Mouse (Mus musculus): ENCODE results near the gene Btg2. TPM values are rescaled to one million over a fixed set of nuclear protein-coding genes. Genes with fewer than 3 reads are reported as not detected.

Btg2 gene
- polyA plus RNA-seq, 1 experiment: 30.1 TPM

- DNase-seq (ENCODE audit: low read depth): no peak
These were observed 19.2 kb upstream of the Btg2 start for GRCm38 (mm10) chr1:134097956-134098725.

DNA sequence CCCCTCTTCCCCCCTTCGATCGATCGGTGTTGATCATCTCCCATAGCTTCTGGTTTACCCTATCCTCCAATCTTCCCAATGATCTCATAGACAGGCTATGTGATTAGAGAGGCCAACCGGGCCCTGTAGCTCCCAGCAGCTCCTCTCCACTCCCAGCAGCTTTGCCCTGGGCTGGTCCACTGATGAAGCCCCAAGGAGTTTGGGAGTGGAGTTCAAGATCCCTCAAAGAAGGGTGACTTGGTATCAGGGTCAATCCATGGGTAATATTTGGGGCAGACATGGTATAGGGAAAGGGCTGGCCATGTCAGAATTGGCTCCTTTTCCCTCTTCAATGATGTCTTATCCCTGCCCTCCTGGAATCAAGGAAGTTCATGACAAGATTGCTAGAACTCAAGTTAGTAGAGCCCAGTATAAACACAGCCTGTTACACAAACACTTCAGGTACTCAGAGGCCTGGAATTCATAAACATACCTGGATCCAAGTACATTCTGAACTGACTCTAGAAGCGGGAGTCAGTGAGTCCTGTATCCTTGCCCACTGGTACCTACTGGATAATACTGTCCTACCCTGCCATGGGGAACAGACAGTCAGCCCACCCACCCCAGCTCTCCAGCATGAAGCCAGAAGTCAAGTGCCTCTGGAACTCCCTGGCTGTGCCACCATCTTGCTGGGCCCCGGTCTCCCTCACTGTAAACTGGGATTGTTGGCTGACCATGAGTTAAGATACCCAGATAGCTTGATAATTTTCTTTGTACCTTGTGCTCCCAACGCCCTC is 18.3 kb upstream of the Btg2 start:
- no peak for DNase-seq (ENCODE audit: low read depth)

DNA sequence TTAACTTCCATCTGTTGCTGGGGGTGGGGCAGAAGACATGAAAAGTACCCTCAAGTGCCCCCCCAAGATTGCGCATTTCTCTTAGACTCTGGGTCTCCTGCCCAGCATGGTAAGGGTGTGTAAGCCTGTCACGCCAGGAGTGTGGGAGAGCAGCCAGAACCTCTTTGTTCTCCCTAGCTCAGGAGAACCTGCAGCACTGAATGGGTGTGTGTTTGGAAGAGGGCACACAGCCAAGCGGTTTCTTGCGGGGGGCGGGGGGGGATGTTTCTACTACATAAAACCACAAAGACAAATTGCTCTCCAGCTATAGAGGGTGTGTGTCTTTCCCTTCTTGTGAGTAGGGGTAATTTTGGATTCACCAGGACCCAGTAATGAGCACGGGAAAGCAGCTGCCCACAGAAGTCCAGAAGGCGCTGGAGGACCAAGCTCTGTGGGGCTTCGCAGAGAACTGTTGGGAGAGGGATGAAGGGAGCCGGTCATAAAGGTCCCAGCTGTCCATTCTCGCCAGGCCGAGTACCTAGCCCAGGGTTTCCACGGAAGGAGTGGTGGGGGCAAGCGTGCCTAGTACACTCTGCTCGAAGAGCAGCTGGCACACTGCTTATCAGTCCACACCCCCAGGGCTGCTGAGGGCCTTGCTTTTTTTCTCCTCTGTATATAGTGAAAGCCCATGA is 17.5 kb upstream of the Btg2 start:
- DNase-seq (ENCODE audit: low read depth): no peak

- no peak for DNase-seq (ENCODE audit: low read depth)
These were observed 16.8 kb upstream of the Btg2 start for GRCm38 (mm10) chr1:134095721-134096120.

GRCm38 (mm10) chr1:134095033-134095612 is 16.2 kb upstream of the Btg2 start:
- no peak for DNase-seq (ENCODE audit: low read depth)

DNA sequence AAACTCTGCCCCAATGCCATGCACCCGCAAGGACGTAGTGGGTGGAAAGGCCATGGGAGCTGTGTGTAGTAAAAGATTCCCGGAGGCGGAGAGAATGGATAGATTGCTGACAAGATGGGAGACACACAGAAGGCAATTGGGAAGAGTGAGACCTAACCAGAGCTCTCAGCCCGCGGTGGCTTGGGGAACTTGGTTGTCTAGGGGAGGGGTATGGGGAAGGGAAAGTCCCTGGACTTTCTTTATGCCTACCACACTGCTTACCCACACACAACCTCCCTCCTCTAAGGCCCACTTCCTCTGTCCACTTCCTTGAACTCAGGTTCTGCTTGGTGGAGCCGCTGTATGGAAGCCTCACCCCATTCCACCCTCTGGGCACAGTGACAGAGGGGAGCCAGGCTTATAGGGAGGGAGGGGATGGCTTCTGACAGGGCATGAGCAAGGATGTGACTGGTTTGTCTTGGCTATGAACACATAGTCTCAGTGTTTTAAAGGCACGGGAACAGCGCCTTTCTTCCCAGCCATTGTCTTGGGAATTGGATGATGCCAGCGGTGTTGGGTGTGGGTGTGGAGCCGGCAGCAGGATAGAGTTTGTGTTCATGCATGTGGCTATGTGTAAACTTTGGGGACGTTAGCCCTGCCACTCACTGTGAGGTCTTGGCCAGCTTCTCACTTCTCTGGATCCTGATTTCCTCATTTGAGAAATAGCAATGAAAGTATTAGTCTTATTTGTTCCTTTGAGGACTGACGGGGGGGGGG is 15.0 kb upstream of the Btg2 start:
- DNase-seq (ENCODE audit: low read depth): no peak

DNA sequence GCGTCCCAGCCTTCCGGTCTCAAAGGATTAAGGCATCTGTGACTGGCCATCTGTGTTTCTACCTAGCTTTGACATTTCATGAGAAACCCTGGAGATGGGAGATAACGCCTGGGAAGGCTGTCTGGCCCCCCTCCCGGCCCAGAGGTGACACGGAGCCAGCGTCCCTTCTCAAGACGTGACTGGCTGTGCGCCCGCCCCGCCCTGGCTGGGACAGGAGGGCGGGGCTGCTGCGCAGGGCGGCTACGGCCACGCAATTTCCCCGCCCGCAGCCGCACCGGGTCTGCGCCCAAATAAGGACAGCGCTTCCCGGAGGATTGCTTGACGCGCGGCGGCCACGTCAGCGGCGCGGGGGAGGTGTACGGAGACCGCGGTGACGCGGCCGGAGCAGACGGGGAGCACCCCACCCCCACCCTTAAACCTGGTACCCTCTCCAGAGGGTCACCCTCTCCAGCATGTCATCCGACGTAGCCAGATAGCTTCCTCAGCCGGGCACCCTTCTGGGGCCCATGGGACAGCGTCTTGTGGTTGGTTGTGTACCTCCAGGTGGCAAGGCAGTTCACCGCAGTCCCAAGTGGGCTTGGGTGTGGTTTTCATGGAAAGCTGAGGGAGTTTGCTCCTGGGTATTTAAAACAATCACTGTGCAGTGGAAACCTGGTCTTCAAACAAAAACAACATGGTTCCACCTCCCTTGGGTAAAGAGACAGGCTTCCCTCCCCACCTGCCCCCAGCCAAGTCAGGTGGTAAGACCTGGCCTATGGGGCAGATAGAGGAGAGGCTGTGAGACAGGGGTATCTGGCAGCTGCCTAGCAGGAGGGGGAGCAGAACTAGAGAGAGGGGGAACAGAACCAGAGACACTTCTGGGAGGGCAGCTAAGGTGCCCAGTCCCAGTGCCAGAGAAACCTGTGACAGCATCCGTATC is 14.2 kb upstream of the Btg2 start:
- no peak for DNase-seq (ENCODE audit: low read depth)

DNA sequence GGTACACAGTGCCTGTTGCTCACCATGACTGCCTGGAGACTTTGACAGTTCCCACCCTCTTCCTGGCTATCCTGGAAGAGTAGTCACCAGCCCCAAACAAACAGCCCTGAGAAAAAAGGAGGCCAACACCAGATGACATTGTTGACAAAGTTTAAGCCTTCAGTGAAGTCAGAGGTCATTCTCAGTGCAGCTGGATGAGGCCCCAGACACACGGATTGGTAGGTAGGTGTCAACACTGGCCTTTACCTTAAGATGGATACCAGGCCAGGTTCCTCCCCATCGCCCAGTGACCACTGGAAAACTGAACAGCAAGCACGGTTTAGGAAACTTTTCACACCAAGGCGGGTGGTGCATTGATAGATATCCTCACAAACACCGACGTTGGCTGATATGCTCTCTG is 13.4 kb upstream of the Btg2 start:
- no peak for DNase-seq (ENCODE audit: low read depth)

DNA sequence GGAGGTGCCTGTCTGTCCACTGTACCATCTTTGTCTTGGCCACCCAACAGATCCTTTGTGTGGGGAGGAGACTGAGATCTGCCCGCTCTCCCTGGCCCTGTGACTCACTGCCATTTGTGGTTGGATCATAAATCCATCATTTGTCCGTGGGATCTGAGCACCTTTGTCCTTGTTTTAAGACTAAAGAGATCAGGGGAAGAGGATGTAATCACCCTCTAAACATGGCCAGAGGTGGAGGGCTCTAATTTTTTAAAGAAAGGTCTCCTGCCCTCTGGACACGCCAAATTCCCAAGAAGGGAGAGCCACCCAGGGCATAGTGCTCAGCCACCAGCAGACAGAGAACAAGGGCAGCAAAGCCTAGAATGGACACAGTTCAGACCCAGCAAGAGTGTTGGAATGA is 12.9 kb upstream of the Btg2 start:
- no peak for DNase-seq (ENCODE audit: low read depth)

DNA sequence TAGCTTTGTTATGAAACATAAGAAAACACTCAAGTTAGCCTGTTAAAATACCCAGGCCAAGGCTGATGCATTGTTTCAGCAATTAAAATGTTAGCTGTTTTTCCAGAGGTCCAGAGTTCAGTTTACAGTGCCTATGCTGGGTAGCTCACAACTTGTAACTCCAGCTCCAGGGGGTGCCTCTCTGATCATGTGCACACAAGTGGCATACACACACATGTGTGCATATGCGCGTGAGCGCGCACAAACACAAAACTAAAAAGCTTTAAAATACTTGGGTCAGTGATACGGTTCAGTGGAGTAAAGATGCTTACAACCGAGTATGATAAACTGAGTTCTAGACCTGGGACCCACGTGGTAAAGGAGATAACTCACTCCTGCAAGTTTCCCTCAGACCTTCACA is 10.2 kb upstream of the Btg2 start:
- DNase-seq (ENCODE audit: low read depth): no peak

- DNase-seq (ENCODE audit: low read depth): no peak
These were observed 8.0 kb upstream of the Btg2 start for GRCm38 (mm10) chr1:134086811-134087398.

- DNase-seq (ENCODE audit: low read depth): no peak
These were observed 7.1 kb upstream of the Btg2 start for GRCm38 (mm10) chr1:134086017-134086416.

- DNase-seq (ENCODE audit: low read depth): no peak
These were observed 5.2 kb upstream of the Btg2 start for GRCm38 (mm10) chr1:134084128-134084527.

DNA sequence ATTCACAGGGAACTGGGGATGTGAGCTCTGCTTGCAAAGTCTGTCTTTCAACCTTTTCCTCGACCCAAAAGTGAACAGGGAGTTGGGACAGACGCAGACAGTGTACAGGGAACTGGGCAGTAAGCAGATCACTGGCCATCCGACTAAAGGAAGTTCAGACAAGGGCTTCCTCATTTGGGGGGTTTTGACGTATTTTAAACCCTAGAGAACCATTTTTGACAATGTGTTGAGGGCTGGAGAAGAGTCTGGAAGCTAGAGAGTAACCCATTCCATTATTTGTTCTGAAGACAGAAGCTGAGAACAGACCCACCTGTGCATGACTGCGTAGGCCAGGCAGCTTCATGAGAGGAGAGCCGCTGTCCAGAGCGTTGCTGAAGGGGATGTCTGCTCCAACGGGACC is 4.8 kb upstream of the Btg2 start:
- DNase-seq (ENCODE audit: low read depth): no peak

DNA sequence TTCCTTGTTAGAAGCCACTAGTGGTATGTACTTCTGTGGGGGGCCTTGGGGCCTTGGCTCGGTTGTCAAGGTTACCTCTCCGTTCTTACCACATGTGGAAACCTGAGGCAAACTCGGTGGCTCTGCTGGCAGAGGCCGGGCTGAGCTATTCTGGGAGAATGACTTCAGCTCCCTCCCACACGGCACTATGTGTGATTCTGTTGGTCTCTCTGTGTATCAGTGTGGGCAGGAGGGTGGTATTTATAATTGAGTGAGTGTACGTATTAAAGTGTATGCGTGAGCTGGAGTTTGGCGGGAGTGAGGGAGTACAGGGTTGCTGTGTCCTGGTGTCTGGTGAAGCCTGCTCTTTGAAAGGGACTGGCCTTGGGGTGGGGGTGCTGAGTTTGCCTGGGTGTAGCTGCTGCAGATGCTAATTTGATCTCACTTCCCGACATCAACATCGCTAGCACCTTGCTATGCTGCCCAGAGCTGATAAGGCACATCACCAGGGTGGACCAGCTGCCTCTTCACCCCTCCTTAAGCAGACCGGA is 4.1 kb upstream of the Btg2 start:
- DNase-seq (ENCODE audit: low read depth): no peak

GRCm38 (mm10) chr1:134080881-134081450 is 2.0 kb upstream of the Btg2 start:
- DNase-seq (ENCODE audit: low read depth): no peak

GRCm38 (mm10) chr1:134080406-134080805 is 1.5 kb upstream of the Btg2 start:
- DNase-seq (ENCODE audit: low read depth): no peak

DNA sequence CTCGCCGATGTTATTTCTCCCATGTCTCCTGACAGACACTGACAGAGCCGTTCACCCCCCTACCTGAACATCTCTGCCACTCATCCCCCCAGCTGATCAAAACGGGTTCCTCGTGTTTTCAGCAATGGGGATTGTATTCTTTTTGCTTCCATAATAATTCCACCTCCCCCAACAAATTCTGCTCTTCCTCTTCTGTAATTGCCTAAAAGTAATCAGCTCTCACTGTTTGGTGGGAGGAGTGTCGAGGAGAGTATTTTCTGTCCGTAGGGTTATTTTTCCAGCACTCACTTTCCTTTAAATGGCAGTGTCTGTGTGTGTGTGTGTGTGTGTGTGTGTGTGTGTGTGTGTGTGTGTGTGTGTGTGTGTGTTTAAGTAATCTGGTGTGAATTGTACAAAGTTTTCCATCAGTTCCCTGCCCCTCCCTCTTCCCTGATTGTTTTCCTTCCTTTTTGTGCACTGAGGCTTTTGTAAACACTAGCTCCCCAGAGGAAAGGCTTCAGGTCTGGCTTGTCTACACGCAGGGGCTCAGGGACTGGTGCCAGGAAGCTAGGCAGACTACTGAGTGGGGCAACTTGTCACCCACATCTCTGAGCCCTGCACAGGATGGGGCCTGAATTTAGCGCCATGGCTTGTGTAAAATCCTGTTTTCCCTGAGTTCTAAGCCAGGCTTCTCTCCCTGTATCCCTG is 700 bp upstream of the Btg2 start:
- no peak for DNase-seq (ENCODE audit: low read depth)

Measured in gonadal fat pad, adult 2 months (tissue).